ENCODE assay signal across 8 mouse cellular contexts in genomic region chr7:16099901-16100300, GRCm38 (mm10). TPM values are rescaled to one million over a fixed set of nuclear protein-coding genes. Genes with fewer than 3 reads are reported as not detected.
A peak's percentile ranks its signal among the peaks of the same experiment; 100 is the strongest.
DNase-seq lines count a peak whose midpoint lies in the region; ATAC-seq and TF ChIP-seq lines count a peak whose summit lies in the region.

No protein-coding gene starts in this region.

- no peak for ATAC-seq in forebrain, embryonic 14.5 days
- ATAC-seq in liver, embryonic 14.5 days (ENCODE audit: insufficient read depth), result peak; percentile 44
- no peak for ATAC-seq in inflammation-experienced regulatory T-cells, adult 6 months
- no peak for ATAC-seq in cerebellum, adult (ENCODE audit: insufficient number of reproducible peaks, low FRiP score, low TSS enrichment)
- ATAC-seq in CD4-positive, CD25-positive, alpha-beta regulatory T cell, adult 4 months, result no peak

- TF ChIP-seq EP300 in liver, embryonic 14.5 days (IDR thresholded peaks at IDR 0.05; ENCODE audit: low read depth), result no peak

- no peaks in the 10 kb centered on the region for H3K27me3 ChIP-seq in cerebellum, adult 2 months (ENCODE audit: control insufficient read depth, insufficient read depth, low read length)
- peaks cover 6% of the 10 kb centered on the region for H3K27me3 ChIP-seq in C2C12 (ENCODE audit: control insufficient read depth, insufficient read depth, insufficient read length)
- no peaks in the 10 kb centered on the region for H3K27me3 ChIP-seq in forebrain, embryonic 14.5 days (replicated peaks; ENCODE audit: control insufficient read depth, insufficient read depth, low read length)
- no peaks in the 10 kb centered on the region; the same call in none of the 2 replicates for H3K27me3 ChIP-seq in liver, embryonic 14.5 days (ENCODE audit: control insufficient read depth, insufficient read depth, low read length)

- H3K9me3 ChIP-seq in forebrain, embryonic 14.5 days (replicated peaks; ENCODE audit: control insufficient read depth, low read length), result no peaks in the 10 kb centered on the region
- no peaks in the 10 kb centered on the region for H3K9me3 ChIP-seq in liver, embryonic 14.5 days (ENCODE audit: control insufficient read depth, low read length)

- H3K36me3 ChIP-seq in C2C12 (ENCODE audit: control insufficient read depth, insufficient read depth), result peaks cover 12% of the 10 kb centered on the region
- H3K36me3 ChIP-seq in forebrain, embryonic 14.5 days (ENCODE audit: control insufficient read depth, insufficient read depth, low read length), result peaks cover 11% of the 10 kb centered on the region; the same call in 1 of the 2 replicates
- peaks cover 35% of the 10 kb centered on the region for H3K36me3 ChIP-seq in liver, embryonic 14.5 days (replicated peaks; ENCODE audit: control insufficient read depth, insufficient read depth, low read depth)

- H3K79me2 ChIP-seq in C2C12 (ENCODE audit: control insufficient read depth, insufficient read depth), result peaks cover 62% of the 10 kb centered on the region

- TF ChIP-seq POLR2A in cerebellum, adult 2 months (IDR thresholded peaks at IDR 0.05; ENCODE audit: borderline replicate concordance, insufficient read depth, low read length), result no peak

- 30% methylated on average over 4 of the region's 4 CpGs for WGBS in cerebellum, adult 2 months
- WGBS in forebrain, embryonic 14.5 days, result 84% methylated on average over 4 of the region's 4 CpGs
- 17% methylated on average over 4 of the region's 4 CpGs for WGBS in liver, embryonic 14.5 days (ENCODE audit: insufficient replicate concordance)

- no peak for TF ChIP-seq CTCF in cerebellum, adult 2 months (IDR thresholded peaks at IDR 0.05; ENCODE audit: borderline replicate concordance, insufficient read depth, low read depth, low read length)
- no peak for TF ChIP-seq CTCF in C2C12 (IDR thresholded peaks at IDR 0.05; ENCODE audit: control insufficient read depth, insufficient read depth, insufficient read length)
- TF ChIP-seq CTCF in liver, embryonic 14.5 days (IDR thresholded peaks at IDR 0.05; ENCODE audit: low read depth), result no peak

- peak in 1 of 2 experiments; percentile 18 for DNase-seq in cerebellum, adult 2 months
- no peak for DNase-seq in cerebellum, adult 9-11 months
- DNase-seq in forebrain, embryonic 14.5 days (ENCODE audit: low spot score), result no peak
- DNase-seq in liver, embryonic 14.5 days (ENCODE audit: low read depth in 3 of 3, low spot score in 3 of 3), result peak; percentile 66 to 71 (median 66)

- peak overlapping the region; percentile 16 for H3ac ChIP-seq in C2C12 (ENCODE audit: control insufficient read depth, insufficient read length, low read depth)

- peak overlapping the region; percentile 79 for H3K4me3 ChIP-seq in cerebellum, adult 2 months (replicated peaks; ENCODE audit: insufficient read depth, low read depth, low read length)
- peak overlapping the region; percentile 69 for H3K4me3 ChIP-seq in C2C12 (ENCODE audit: insufficient read depth, poor library complexity, severe bottlenecking)
- H3K4me3 ChIP-seq in forebrain, embryonic 14.5 days (ENCODE audit: low read depth, low read length), result peak overlapping the region; percentile 83; the same call in 1 of the 2 replicates
- peak overlapping the region; percentile 81 to 98 for H3K4me3 ChIP-seq in liver, embryonic 14.5 days (ENCODE audit: insufficient read depth in 1 of 2, low read depth in 2 of 2, low read length in 2 of 2)

- H3K9ac ChIP-seq in forebrain, embryonic 14.5 days (ENCODE audit: low read length), result no peak overlapping the region
- peak overlapping the region; percentile 98 for H3K9ac ChIP-seq in liver, embryonic 14.5 days (replicated peaks)

- peaks cover 42% of the 10 kb centered on the region for H3K79me3 ChIP-seq in C2C12 (ENCODE audit: low read depth)

- H3K4me1 ChIP-seq in cerebellum, adult 2 months (ENCODE audit: control insufficient read depth, insufficient read depth, low read length), result peaks cover 42% of the 10 kb centered on the region
- H3K4me1 ChIP-seq in forebrain, embryonic 14.5 days (ENCODE audit: control insufficient read depth, insufficient read depth, low read length), result peaks cover 8% of the 10 kb centered on the region
- peaks cover 13 to 21% of the 10 kb centered on the region in 2 experiments for H3K4me1 ChIP-seq in liver, embryonic 14.5 days (replicated peaks; ENCODE audit: control insufficient read depth in 2 of 2, insufficient read depth in 2 of 2, low read length in 1 of 2)

- peak overlapping the region; percentile 76 for H3K4me2 ChIP-seq in forebrain, embryonic 14.5 days (ENCODE audit: low read length)
- peak overlapping the region; percentile 81 for H3K4me2 ChIP-seq in liver, embryonic 14.5 days (ENCODE audit: low read depth)

- H3K27ac ChIP-seq in cerebellum, adult 2 months (ENCODE audit: insufficient read depth, low read length), result no peak overlapping the region
- no peak overlapping the region for H3K27ac ChIP-seq in forebrain, embryonic 14.5 days (ENCODE audit: low read depth, low read length)
- peak overlapping the region; percentile 77 for H3K27ac ChIP-seq in liver, embryonic 14.5 days

TF ChIP-seq in C2C12, 6 proteins besides CTCF, POLR2A, EP300 and RAD21:
- TF ChIP-seq MYOD1 (IDR thresholded peaks at IDR 0.05; ENCODE audit: control insufficient read depth, insufficient read length, low read depth) (no peak), FOSL1 (IDR thresholded peaks at IDR 0.05; ENCODE audit: insufficient read depth, low read length, poor library complexity, severe bottlenecking) (no peak), USF1 (IDR thresholded peaks at IDR 0.05; ENCODE audit: low read depth) (no peak), MYOG (IDR thresholded peaks at IDR 0.05; ENCODE audit: control insufficient read depth, extremely low read depth, insufficient read length) (no peak), CEBPB (IDR thresholded peaks at IDR 0.05; ENCODE audit: low read depth) (no peak), MAX (IDR thresholded peaks at IDR 0.05) (no peak)
TF ChIP-seq in C2C12: peak in this region for 0.

RNA-seq across cellular contexts. Expression of gene Napa, which starts 1.6 kb away (rescaled TPM):
- 447 and 471 TPM in 2 replicates for polyA plus RNA-seq in cerebellum, adult 2 months (2012; rRNA removed)
- polyA plus RNA-seq in C2C12 (2012; fragmentation: generic; extraction: Trizol), result 138 TPM
- polyA plus RNA-seq in forebrain, embryonic 14.5 days (2014; fragmentation: Nextera tagmentation; extraction: Ambion mirVana), result 156 and 164 TPM in 2 replicates
- 88.9 and 110 TPM in 2 replicates for polyA plus RNA-seq in liver, embryonic 14.5 days (2012; rRNA removed)
- polyA plus RNA-seq in liver, embryonic 14.5 days (2014; fragmentation: Nextera tagmentation; extraction: Ambion mirVana), result 107 and 112 TPM in 2 replicates
- polyA plus RNA-seq in inflammation-experienced regulatory T-cells, adult 6 months (2017; shearing (Covaris generic)), result 100 to 1,000 TPM; 191 to 298 (median 208) TPM
- polyA plus RNA-seq in CD4-positive, CD25-positive, alpha-beta regulatory T cell, adult 4 months (2017; shearing (Covaris generic)), result 100 to 1,000 TPM; 198 to 297 TPM

RNA-seq across cellular contexts. Expression of gene Kptn, which starts 19.8 kb away (rescaled TPM):
- polyA plus RNA-seq in cerebellum, adult 2 months (2012; rRNA removed), result 56.4 and 60.5 TPM in 2 replicates
- polyA plus RNA-seq in C2C12 (2012; fragmentation: generic; extraction: Trizol), result 13.1 TPM
- 34.5 and 37.0 TPM in 2 replicates for polyA plus RNA-seq in forebrain, embryonic 14.5 days (2014; fragmentation: Nextera tagmentation; extraction: Ambion mirVana)
- polyA plus RNA-seq in liver, embryonic 14.5 days (2012; rRNA removed), result 5.7 and 7.5 TPM in 2 replicates
- polyA plus RNA-seq in liver, embryonic 14.5 days (2014; fragmentation: Nextera tagmentation; extraction: Ambion mirVana), result 8.2 and 8.6 TPM in 2 replicates
- polyA plus RNA-seq in inflammation-experienced regulatory T-cells, adult 6 months (2017; shearing (Covaris generic)), result 10 to 100 TPM; 18.7 to 23.5 (median 19.2) TPM
- polyA plus RNA-seq in CD4-positive, CD25-positive, alpha-beta regulatory T cell, adult 4 months (2017; shearing (Covaris generic)), result 10 to 100 TPM; 22.0 to 32.9 TPM

RNA-seq across cellular contexts. Expression of gene Slc8a2, which starts 29.7 kb away (rescaled TPM):
- 84.6 and 116 TPM in 2 replicates for polyA plus RNA-seq in cerebellum, adult 2 months (2012; rRNA removed)
- polyA plus RNA-seq in C2C12 (2012; fragmentation: generic; extraction: Trizol), result 0.02 TPM
- 0.85 and 0.94 TPM in 2 replicates for polyA plus RNA-seq in forebrain, embryonic 14.5 days (2014; fragmentation: Nextera tagmentation; extraction: Ambion mirVana)
- polyA plus RNA-seq in liver, embryonic 14.5 days (2012; rRNA removed), result 0.08 and 0.11 TPM in 2 replicates
- polyA plus RNA-seq in liver, embryonic 14.5 days (2014; fragmentation: Nextera tagmentation; extraction: Ambion mirVana), result not detected in 2 replicates
- polyA plus RNA-seq in inflammation-experienced regulatory T-cells, adult 6 months (2017; shearing (Covaris generic)), result not detected
- not detected for polyA plus RNA-seq in CD4-positive, CD25-positive, alpha-beta regulatory T cell, adult 4 months (2017; shearing (Covaris generic))

RNA-seq across cellular contexts. Expression of gene Zfp541, which starts 38.3 kb away (rescaled TPM):
- 0.16 and 0.28 TPM in 2 replicates for polyA plus RNA-seq in cerebellum, adult 2 months (2012; rRNA removed)
- not detected for polyA plus RNA-seq in C2C12 (2012; fragmentation: generic; extraction: Trizol)
- 0.16 TPM in 1 of 2 replicates, not detected in the other for polyA plus RNA-seq in forebrain, embryonic 14.5 days (2014; fragmentation: Nextera tagmentation; extraction: Ambion mirVana)
- 0.02 TPM in 1 of 2 replicates, not detected in the other for polyA plus RNA-seq in liver, embryonic 14.5 days (2012; rRNA removed)
- not detected in 2 replicates for polyA plus RNA-seq in liver, embryonic 14.5 days (2014; fragmentation: Nextera tagmentation; extraction: Ambion mirVana)
- polyA plus RNA-seq in inflammation-experienced regulatory T-cells, adult 6 months (2017; shearing (Covaris generic)), result under 1 TPM in 1 of 3 experiments, not detected in 2; 0.07 TPM
- polyA plus RNA-seq in CD4-positive, CD25-positive, alpha-beta regulatory T cell, adult 4 months (2017; shearing (Covaris generic)), result not detected

RNA-seq across cellular contexts. Expression of gene Bicra, which starts 52.2 kb away (rescaled TPM):
- polyA plus RNA-seq in cerebellum, adult 2 months (2012; rRNA removed), result 12.3 and 12.4 TPM in 2 replicates
- polyA plus RNA-seq in C2C12 (2012; fragmentation: generic; extraction: Trizol), result 4.3 TPM
- polyA plus RNA-seq in forebrain, embryonic 14.5 days (2014; fragmentation: Nextera tagmentation; extraction: Ambion mirVana), result 4.3 and 6.0 TPM in 2 replicates
- 1.8 and 2.2 TPM in 2 replicates for polyA plus RNA-seq in liver, embryonic 14.5 days (2012; rRNA removed)
- polyA plus RNA-seq in liver, embryonic 14.5 days (2014; fragmentation: Nextera tagmentation; extraction: Ambion mirVana), result 0.83 and 1.5 TPM in 2 replicates
- polyA plus RNA-seq in inflammation-experienced regulatory T-cells, adult 6 months (2017; shearing (Covaris generic)), result 1 to 10 TPM; 2.7 to 4.4 (median 4.2) TPM
- 1 to 10 TPM; 3.6 to 3.9 TPM for polyA plus RNA-seq in CD4-positive, CD25-positive, alpha-beta regulatory T cell, adult 4 months (2017; shearing (Covaris generic))

Comparison
In these comparisons a context has a peak if more than half of its experiments do, and no peak if none do; other contexts are left out.
1. DNase-seq: peak in liver, embryonic 14.5 days (3 of 3); none in cerebellum, adult 9-11 months (single experiment) and forebrain, embryonic 14.5 days (single experiment).
2. RNA of gene Slc8a2, which starts 29.7 kb away (polyA plus RNA-seq): 84.6 to 116 TPM in cerebellum, adult 2 months; 0.85 to 0.94 TPM in forebrain, embryonic 14.5 days, 0.08 to 0.11 TPM in liver, embryonic 14.5 days, 0.02 TPM in C2C12 (single experiment), not detected in inflammation-experienced regulatory T-cells, adult 6 months and not detected in CD4-positive, CD25-positive, alpha-beta regulatory T cell, adult 4 months; every median in the first group is over 10 times any median in the second.
3. Peak in every context shown above with its lines, with median percentiles within 50 percentile points of each other: H3K4me3 ChIP-seq.